Mouse (Mus musculus) cerebellum, postnatal 25 days (tissue): ENCODE measurements around the gene Tbc1d14.

Experiments used
- DNase-seq, 2 experiments: peaks; one replicate each; pipeline ENCODE4 v3.0.0; 2021; ENCODE audit warnings: mixed read lengths in 2 of 2

The Tbc1d14 gene

GRCm38 (mm10) chr5:36575745-36576144 is 17.3 kb downstream of the Tbc1d14 start:
- no peak for DNase-seq

DNA sequence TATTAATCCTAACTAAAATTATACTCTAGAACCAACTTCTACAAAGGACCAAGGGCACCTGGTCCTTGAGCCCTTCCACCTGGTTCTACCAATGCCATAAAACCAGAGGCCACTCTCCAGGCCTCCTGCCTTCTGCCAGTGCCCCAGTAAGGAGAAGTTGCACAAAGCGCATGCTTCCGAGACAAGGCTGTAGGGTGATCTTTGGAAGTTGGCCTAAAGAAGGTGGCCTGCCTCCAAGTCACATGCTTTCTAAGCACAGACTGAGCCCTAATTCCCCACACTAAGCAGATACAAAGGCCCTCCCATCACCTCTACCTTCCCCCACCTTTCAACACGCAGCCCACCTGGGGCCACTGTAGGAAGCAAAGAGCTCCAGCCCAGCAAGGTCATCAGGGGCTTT is 17.8 kb downstream of the Tbc1d14 start:
- DNase-seq, result peak in 1 of 2 experiments; percentile 57

DNA sequence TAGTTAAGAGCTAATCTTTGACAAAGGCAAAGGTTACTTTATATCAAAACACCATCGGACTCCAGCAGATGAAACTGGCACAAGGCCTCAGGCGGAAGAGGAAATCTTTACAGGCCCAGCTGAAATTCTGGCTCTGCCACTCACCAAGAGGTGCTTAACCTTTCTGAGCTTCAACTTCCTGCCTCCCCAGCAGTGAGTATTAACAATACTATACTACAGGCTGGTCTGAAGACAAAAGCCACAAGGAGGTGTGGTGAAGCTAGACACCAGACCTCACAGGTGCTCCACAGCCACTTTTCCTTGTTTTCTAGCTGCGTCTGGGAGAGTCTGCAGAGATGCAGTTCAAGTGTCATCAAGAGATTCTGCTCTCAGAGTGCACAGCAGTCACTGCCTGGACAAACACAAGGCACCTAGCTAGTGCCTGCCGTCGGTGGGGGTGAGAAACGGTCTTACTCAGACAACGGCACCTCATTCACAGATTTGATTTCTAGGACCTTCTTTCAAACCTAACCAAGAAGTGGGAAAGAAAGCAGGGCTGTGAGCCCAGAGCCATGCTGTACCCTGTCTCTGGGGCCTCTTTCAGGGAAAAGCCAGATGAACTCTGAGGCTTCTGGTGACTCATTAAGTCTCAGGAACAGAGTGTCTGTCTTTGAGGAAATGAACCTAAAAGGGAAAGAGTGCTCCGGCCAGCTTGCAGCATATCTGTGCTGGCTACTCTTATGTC is 18.8 kb downstream of the Tbc1d14 start:
- DNase-seq, result no peak

GRCm38 (mm10) chr5:36573354-36573753 is 19.7 kb downstream of the Tbc1d14 start:
- no peak for DNase-seq

GRCm38 (mm10) chr5:36571371-36571770 is 21.7 kb downstream of the Tbc1d14 start:
- no peak for DNase-seq

- DNase-seq, result no peak
Measured at GRCm38 (mm10) chr5:36570546-36571245, 22.4 kb downstream of the Tbc1d14 start.

DNA sequence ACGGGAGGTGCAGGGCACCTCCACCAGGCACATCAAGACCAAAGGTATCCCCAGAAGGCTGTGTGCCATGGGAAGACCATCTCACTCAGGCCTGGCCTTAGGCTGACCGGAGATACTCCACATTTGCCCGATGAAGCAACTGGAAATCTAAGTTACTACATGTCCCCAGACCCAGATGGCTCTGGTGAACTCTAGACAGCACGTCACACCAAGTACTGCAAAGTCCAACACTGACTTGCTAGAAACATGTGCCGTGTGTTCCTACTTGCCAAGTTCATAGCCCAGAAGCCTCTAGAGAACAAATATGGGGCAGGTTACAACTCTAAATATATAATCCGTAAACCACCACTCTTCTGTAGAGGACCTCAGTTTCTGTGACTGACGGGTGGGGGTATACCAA is 23.0 kb downstream of the Tbc1d14 start:
- no peak for DNase-seq

GRCm38 (mm10) chr5:36568118-36568517 is 25.0 kb downstream of the Tbc1d14 start:
- no peak for DNase-seq

DNA sequence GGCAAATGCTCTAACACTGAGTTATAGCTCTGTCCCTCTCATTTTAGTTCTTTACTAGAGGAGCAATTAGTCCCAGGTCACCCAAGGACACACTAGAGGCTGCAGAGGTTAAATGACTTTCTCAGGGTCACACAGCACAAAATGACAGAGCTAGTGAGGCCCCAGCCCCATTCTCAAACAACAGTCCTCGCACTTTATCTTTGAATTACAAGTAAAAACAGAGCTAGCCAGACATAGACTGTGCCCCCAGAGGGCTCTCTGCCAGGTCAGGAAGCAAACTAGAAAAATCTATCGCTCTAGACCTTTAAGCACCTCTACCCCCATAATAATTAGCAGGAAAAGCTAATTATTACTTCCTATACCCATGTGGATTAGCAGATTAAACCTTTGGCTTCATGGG is 25.4 kb downstream of the Tbc1d14 start:
- DNase-seq, result no peak

DNA sequence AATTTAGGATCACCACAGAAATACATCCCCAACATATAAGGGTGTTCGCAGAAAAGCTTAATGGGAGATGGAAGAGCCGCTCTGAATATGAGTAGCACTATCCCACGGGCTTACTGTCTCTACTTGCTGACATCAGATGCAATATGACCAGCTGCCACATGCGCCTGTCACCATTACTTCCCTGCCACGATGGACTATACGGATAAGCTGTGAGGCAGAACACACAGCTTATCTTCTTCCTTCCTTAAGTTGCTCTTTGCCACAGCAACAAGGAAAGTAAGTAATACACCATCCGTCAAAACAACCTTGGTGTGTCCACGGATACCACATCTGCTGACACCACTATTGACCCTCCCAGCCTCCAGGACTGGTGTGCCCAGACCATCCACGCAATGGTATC is 28.5 kb downstream of the Tbc1d14 start:
- no peak for DNase-seq

GRCm38 (mm10) chr5:36563741-36564140 is 29.3 kb downstream of the Tbc1d14 start:
- no peak for DNase-seq

DNA sequence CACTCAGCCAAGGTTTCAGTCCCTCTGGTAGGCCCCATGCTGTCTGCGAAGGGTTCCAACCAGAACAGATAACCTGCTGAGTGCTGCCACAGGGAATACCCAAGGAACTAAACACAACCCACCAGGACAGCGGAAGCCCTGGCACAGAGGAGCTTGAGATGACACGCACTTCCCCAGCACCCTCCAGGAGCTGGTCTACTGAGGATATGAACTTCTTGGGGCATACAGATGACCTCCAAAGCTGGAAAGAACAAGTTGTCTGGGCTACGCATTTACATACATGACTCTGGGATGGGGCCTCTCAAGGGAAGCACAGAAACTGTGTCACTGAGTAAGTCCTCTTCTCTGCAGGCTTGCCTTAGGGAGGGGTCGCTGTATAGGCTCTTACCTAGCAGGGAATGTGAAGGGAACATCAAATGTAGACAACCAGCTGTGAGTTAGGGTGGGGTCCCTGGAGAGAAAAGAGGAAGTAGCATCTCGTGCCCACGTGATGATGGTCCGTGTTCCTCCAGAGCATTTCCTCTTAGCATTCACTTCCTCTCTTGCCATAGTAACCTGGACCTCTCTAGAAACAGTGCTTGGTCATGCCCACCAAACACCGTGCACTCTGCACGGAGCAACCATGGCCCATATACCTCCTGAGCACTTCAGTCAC is 30.2 kb downstream of the Tbc1d14 start:
- no peak for DNase-seq

GRCm38 (mm10) chr5:36561509-36561908 is 31.6 kb downstream of the Tbc1d14 start:
- no peak for DNase-seq

GRCm38 (mm10) chr5:36560490-36560889 is 32.6 kb downstream of the Tbc1d14 start:
- DNase-seq, result no peak

DNA sequence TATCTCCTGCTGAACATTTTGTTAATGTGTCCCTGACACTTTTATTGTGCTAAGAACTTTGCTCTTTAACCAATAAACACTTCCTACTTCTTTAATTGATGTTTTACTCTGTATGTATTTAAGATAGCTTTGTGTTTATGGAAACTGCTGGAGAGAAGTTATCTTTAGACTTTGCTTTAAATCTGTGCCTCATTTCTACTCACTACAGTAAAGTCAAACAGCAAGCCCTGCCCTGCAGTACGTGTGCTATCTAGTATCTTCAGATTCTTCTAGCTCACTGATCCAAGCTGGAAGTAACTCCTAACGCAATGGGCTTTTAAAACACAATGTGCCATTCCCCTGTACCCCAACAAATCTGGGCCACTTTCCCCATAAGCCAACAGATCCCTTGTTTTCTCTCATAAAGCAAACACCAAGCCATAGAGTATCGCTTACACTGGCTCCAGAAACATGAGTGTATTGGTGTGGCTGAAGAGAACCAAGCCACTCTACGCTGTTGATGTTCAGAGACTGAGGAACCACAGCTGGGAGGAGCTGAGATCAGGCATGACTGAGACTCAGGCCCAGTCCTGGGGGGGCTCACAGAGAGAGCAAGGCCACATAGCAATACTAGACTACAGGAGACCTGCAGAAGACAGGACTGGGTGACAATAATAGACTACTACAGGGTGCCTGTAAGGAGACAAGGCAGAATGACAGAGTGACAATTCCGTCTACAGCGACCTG is 33.4 kb downstream of the Tbc1d14 start:
- no peak for DNase-seq

DNA sequence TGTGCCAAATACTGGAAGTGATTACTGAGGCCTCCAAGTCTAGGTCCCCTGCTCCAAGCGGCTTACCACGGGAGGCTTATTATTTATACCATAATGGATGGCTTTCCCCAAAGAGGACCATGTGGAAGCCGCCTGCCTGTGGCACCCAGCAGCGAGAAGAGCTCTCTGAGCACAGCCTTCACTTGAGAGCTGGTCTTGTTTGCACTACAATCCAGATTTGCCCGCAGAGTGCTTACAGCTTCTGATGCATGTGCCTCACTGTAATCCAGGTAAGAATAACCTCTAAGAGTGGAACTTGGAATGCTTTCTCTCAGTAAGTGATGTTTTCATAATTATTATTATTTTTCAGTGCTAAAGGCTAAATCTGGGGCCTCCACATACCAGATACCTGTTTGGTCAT is 34.0 kb downstream of the Tbc1d14 start:
- no peak for DNase-seq

DNA sequence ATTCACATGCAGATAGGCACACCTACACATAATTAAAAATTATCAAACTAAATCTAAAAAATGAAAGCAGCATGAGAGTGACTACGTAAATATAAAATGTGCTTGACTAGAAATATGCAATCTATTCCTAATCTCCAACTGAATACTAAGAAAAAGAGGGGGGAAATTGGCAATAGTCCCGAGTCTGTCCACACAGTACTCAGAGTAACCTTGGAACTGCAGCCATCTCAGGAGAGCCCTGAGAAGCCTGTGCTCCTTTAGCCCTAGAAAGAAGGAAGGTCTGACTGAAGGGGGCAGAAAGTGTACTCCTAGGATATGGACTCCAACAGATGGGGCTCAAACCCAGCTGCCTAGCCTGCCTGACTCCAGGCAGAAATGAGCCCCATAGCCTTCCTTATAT is 34.5 kb downstream of the Tbc1d14 start:
- no peak for DNase-seq

DNA sequence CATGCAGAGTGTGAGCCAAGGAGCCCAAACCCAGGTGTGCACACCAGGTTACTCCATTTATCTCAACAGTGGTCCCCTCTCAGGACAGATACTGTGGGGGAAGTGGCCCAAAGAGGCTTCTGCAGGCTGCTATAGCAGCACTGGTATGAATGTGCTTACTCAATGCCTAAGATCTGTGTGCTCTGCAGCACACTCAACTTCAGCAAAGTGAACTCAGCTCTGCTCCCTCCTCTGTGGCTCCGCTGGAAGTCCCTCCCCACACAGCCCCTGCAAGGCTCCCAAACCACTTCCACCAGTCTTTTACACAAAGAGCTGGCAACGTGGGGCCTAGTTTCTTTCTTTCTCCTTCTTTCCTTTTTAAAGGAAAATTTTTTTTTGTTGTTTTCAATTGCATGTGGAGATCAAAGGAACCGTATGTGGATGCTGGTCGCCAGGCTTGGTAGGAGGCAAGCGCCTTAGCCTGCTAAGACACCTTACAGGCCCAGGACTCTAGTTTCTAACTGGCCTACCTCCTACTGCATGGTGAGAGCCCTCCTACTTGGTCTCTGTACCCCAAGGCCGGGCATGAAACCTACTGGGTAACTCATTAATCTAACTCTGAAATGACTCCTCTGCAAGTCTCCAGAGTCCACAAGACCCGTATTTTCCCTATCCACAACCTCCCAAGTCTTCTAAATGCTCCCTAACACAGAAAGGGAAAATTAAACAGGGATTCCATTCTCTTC is 35.3 kb downstream of the Tbc1d14 start:
- DNase-seq, result no peak

DNA sequence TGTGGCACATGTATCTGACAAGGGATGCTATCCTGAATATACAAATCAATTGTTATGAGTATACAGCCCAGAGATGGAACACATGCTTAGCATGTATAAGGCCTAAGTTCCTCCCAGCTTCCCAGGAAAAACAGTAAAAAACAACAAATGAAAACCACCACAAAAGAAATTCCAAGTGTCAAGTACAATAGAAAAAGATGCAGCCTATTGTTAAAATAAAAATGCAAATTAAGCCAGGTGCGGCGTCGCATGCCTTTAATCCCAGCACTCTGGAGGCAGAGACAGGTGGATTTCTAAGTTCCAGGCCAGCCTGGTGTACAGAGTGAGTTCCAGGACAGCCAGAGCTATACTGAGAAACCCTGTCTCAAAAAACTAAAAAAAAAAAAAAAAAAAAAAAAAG is 36.2 kb downstream of the Tbc1d14 start:
- DNase-seq, result no peak

- no peak for DNase-seq
Measured at GRCm38 (mm10) chr5:36556289-36556688, 36.8 kb downstream of the Tbc1d14 start.

GRCm38 (mm10) chr5:36554496-36554895 is 38.6 kb downstream of the Tbc1d14 start:
- no peak for DNase-seq

- no peak for DNase-seq
Measured at GRCm38 (mm10) chr5:36553886-36554285, 39.2 kb downstream of the Tbc1d14 start.
